Mouse (Mus musculus): ENCODE results near the gene Snrpg.

- TF ChIP-seq CTCF (IDR thresholded peaks at IDR 0.05; ENCODE audit: low read depth) (no peak), EP300 (IDR thresholded peaks at IDR 0.05; ENCODE audit: low read depth) (no peak)
Observed at GRCm38 (mm10) chr6:86418711-86419110, 47.6 kb downstream of the Snrpg start.
